Comparison of ENCODE assay signal across 25 mouse cellular contexts in the genomic region with DNA sequence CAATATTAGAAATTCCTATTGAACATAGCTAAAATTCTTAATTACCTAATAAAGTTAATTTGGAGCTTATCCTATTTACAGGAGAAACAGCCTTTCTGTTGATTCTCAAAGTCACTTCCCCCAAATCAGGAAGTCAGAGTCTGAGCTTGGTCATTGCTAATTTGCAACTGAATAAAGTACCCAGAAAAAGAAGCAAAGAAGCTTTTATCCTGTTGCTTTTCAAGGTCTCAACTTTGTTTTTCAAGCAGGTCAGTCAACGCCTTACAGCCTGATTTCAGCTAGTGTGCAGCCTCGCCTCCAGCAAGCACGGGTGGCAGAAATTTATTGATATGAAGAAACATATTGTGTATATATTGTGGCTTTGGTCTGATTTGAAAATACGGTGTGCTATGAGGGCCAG. TPM values are rescaled to one million over a fixed set of nuclear protein-coding genes. Genes with fewer than 3 reads are reported as not detected.
"Had no signal": no experiment of that assay in that cellular context is flagged by ENCODE, and none has a peak within 500 bp of the region (broad histone marks: within the 10 kb centered on the region; RNA-seq: fewer than 3 reads in every experiment).

No protein-coding gene starts in this region.

- H3K9ac ChIP-seq: lung, embryonic 15.5 days; midbrain, embryonic 13.5 days; midbrain, embryonic 15.5 days; neural tube, embryonic 12.5 days; stomach, embryonic 15.5 days had no signal

- H3K4me2 ChIP-seq: lung, embryonic 15.5 days; midbrain, embryonic 11.5 days; midbrain, embryonic 13.5 days; midbrain, embryonic 15.5 days; neural tube, embryonic 12.5 days; stomach, embryonic 15.5 days had no signal

- H3K36me3 ChIP-seq: lung, embryonic 15.5 days; midbrain, embryonic 13.5 days; midbrain, embryonic 15.5 days; neural tube, embryonic 12.5 days; stomach, embryonic 15.5 days had no signal

- H3K9me3 ChIP-seq: lung, embryonic 15.5 days; stomach, embryonic 15.5 days had no signal

- H3K27me3 ChIP-seq: lung, embryonic 15.5 days; megakaryocyte, embryonic 14.5 days; midbrain, embryonic 13.5 days; midbrain, embryonic 15.5 days; neural tube, embryonic 12.5 days; stomach, embryonic 15.5 days had no signal

- H3K4me3 ChIP-seq: lung, embryonic 15.5 days; megakaryocyte, embryonic 14.5 days; midbrain, embryonic 13.5 days; midbrain, embryonic 15.5 days; neural tube, embryonic 12.5 days; stomach, embryonic 15.5 days had no signal

- H3K27ac ChIP-seq: lung, embryonic 15.5 days; macrophage; midbrain, embryonic 13.5 days; midbrain, embryonic 15.5 days; neural tube, embryonic 12.5 days; stomach, embryonic 15.5 days; stomach, postnatal 0 days had no signal

- H3K4me1 ChIP-seq: lung, embryonic 15.5 days; megakaryocyte, embryonic 14.5 days; midbrain, embryonic 13.5 days; midbrain, embryonic 15.5 days; neural tube, embryonic 12.5 days; stomach, embryonic 15.5 days had no signal

- DNase-seq: lung, adult 2 months; lung, postnatal 14 days; lung, postnatal 36 days; right cerebral cortex, postnatal 14 days; thymus, adult 2 months; thymus, postnatal 25 days; thymus, postnatal 4 days had no signal

- ATAC-seq: lung, postnatal 0 days; midbrain, embryonic 13.5 days; midbrain, embryonic 15.5 days had no signal

RNA-seq across cellular contexts. Expression of a gene that starts 22.9 kb away (rescaled TPM):
- total RNA-seq: megakaryocyte progenitor cell, adult 5-6 weeks; midbrain, postnatal 0 days; monocyte, adult 5-6 weeks; neutrophil, adult 5-6 weeks had no signal
- polyA plus RNA-seq: lung, adult 2 months; lung, embryonic 15.5 days; lung, postnatal 0 days; macrophage; midbrain, embryonic 11.5 days; midbrain, embryonic 13.5 days; midbrain, embryonic 15.5 days; midbrain, postnatal 0 days; neural tube, embryonic 12.5 days; neural tube, embryonic 14.5 days; spleen, adult 2 months; stomach, embryonic 15.5 days; stomach, postnatal 0 days; testis, adult 2 months; thymus, adult 2 months; urinary bladder, adult 2 months had no signal

RNA-seq across cellular contexts. Expression of a gene that starts 38.8 kb away (rescaled TPM):
- total RNA-seq: megakaryocyte progenitor cell, adult 5-6 weeks; midbrain, postnatal 0 days; monocyte, adult 5-6 weeks had no signal
- polyA plus RNA-seq: lung, adult 2 months; lung, embryonic 15.5 days; lung, postnatal 0 days; macrophage; midbrain, embryonic 11.5 days; midbrain, embryonic 13.5 days; midbrain, embryonic 15.5 days; midbrain, postnatal 0 days; neural tube, embryonic 12.5 days; neural tube, embryonic 14.5 days; spleen, adult 2 months; stomach, embryonic 15.5 days; stomach, postnatal 0 days; testis, adult 2 months; thymus, adult 2 months; urinary bladder, adult 2 months had no signal
